Mouse (Mus musculus): ENCODE measurements at regions not wholly inside any gene's neighbourhood (a gene's known extent, or its start where the extent isn't known, plus 50 kb on each side); places are given as distances from the start of the nearest gene placed in this dataset.

- H3K9ac ChIP-seq = no peak overlapping the region
- H3K9me3 ChIP-seq = 0 out of 2 replicates have a peak, but pooled peaks cover 1% of the 10 kb centered on the region
- H3K36me3 ChIP-seq (replicated peaks) = no peaks in the 10 kb centered on the region
- 81% methylated on average over 8 of the region's 8 CpGs for whole genome bisulfite sequencing
- no peak overlapping the region for H3K4me2 ChIP-seq
- no peak overlapping the region for H3K27ac ChIP-seq
- H3K4me1 ChIP-seq = no peaks in the 10 kb centered on the region
- ATAC-seq (ENCODE audit: low FRiP score) = no peak
- H3K4me3 ChIP-seq (replicated peaks) = no peak overlapping the region
- H3K27me3 ChIP-seq = no peaks in the 10 kb centered on the region
These were observed 241.7 kb upstream of the Akirin2 start for GRCm38 (mm10) chr4:34308921-34309563.

- Histone ChIP-seq H3K27me3 (no peaks in the 10 kb centered on the region), H3K4me2 (no peak overlapping the region), H3K36me3 (replicated peaks) (no peaks in the 10 kb centered on the region), H3K9ac (no peak overlapping the region), H3K4me3 (replicated peaks) (no peak overlapping the region), H3K9me3 (0 out of 2 replicates have a peak, but pooled peaks cover 4% of the 10 kb centered on the region), H3K27ac (no peak overlapping the region), H3K4me1 (no peaks in the 10 kb centered on the region)
- no peak for ATAC-seq (ENCODE audit: low FRiP score)
- 63% methylated on average over 5 of the region's 5 CpGs for WGBS
These were observed 240.6 kb upstream of the Akirin2 start for GRCm38 (mm10) chr4:34310061-34310642.

- H3K4me1 ChIP-seq = no peaks in the 10 kb centered on the region
- no peaks in the 10 kb centered on the region for H3K27me3 ChIP-seq
- H3K36me3 ChIP-seq (replicated peaks) = no peaks in the 10 kb centered on the region
- no peak overlapping the region for H3K27ac ChIP-seq
- no peak overlapping the region for H3K9ac ChIP-seq
- ATAC-seq (ENCODE audit: low FRiP score) = no peak
- WGBS = 83% methylated on average over 5 of the region's 5 CpGs
- H3K4me2 ChIP-seq = no peak overlapping the region
- H3K9me3 ChIP-seq = 0 out of 2 replicates have a peak, but pooled peaks cover 4% of the 10 kb centered on the region
- H3K4me3 ChIP-seq (replicated peaks) = no peak overlapping the region
These were observed 234.9 kb upstream of the Akirin2 start for GRCm38 (mm10) chr4:34315848-34316247.

- ATAC-seq (ENCODE audit: low FRiP score) = no peak
- no peak overlapping the region for H3K9ac ChIP-seq
- no peak overlapping the region for H3K27ac ChIP-seq
- peaks cover 1% of the 10 kb centered on the region; the same call in 1 of the 2 replicates for H3K4me1 ChIP-seq
- H3K36me3 ChIP-seq (replicated peaks) = no peaks in the 10 kb centered on the region
- no peak overlapping the region for H3K4me2 ChIP-seq
- no peaks in the 10 kb centered on the region for H3K9me3 ChIP-seq
- 75% methylated on average over 3 of the region's 3 CpGs for WGBS
- no peak overlapping the region for H3K4me3 ChIP-seq (replicated peaks)
- no peaks in the 10 kb centered on the region for H3K27me3 ChIP-seq
These were observed 227.9 kb upstream of the Akirin2 start for GRCm38 (mm10) chr4:34322841-34323240.

- H3K27ac ChIP-seq = no peak overlapping the region
- no peak overlapping the region for H3K9ac ChIP-seq
- no peaks in the 10 kb centered on the region for H3K9me3 ChIP-seq
- 64% methylated on average over 19 of the region's 19 CpGs for WGBS
- no peak for ATAC-seq (ENCODE audit: low FRiP score)
- H3K4me2 ChIP-seq = no peak overlapping the region
- no peaks in the 10 kb centered on the region for H3K27me3 ChIP-seq
- H3K4me1 ChIP-seq = peaks cover 9% of the 10 kb centered on the region; the same call in 1 of the 2 replicates
- H3K4me3 ChIP-seq (replicated peaks) = no peak overlapping the region
- H3K36me3 ChIP-seq (replicated peaks) = no peaks in the 10 kb centered on the region
These were observed 222.5 kb upstream of the Akirin2 start for GRCm38 (mm10) chr4:34328151-34328785.

GRCm38 (mm10) chr4:34336971-34337797 lies 213.6 kb upstream of the Akirin2 start:
- H3K4me2 ChIP-seq = no peak overlapping the region
- H3K9me3 ChIP-seq = no peaks in the 10 kb centered on the region
- no peak overlapping the region; the same call in 1 of the 2 replicates for H3K27ac ChIP-seq
- H3K9ac ChIP-seq = no peak overlapping the region
- no peaks in the 10 kb centered on the region for H3K27me3 ChIP-seq
- no peak overlapping the region for H3K4me3 ChIP-seq (replicated peaks)
- H3K4me1 ChIP-seq = 0 out of 2 replicates have a peak, but pooled peaks cover 5% of the 10 kb centered on the region
- 59% methylated on average over 14 of the region's 14 CpGs for WGBS
- no peaks in the 10 kb centered on the region for H3K36me3 ChIP-seq (replicated peaks)
- peak; percentile 44; the same call in 1 of the 2 replicates for ATAC-seq (ENCODE audit: low FRiP score)

- 90% methylated on average over 13 of the region's 13 CpGs for WGBS
- 0 out of 2 replicates have a peak, but pooled peaks cover 5% of the 10 kb centered on the region for H3K4me1 ChIP-seq
- H3K4me2 ChIP-seq = no peak overlapping the region
- H3K9ac ChIP-seq = no peak overlapping the region
- no peak for ATAC-seq (ENCODE audit: low FRiP score)
- no peaks in the 10 kb centered on the region for H3K27me3 ChIP-seq
- no peak overlapping the region for H3K27ac ChIP-seq
- no peaks in the 10 kb centered on the region for H3K9me3 ChIP-seq
- H3K4me3 ChIP-seq (replicated peaks) = no peak overlapping the region
- no peaks in the 10 kb centered on the region for H3K36me3 ChIP-seq (replicated peaks)
These were observed 212.9 kb upstream of the Akirin2 start for GRCm38 (mm10) chr4:34337852-34338251.

- Histone ChIP-seq H3K4me2 (no peak overlapping the region), H3K9ac (no peak overlapping the region), H3K27me3 (no peaks in the 10 kb centered on the region), H3K36me3 (replicated peaks) (no peaks in the 10 kb centered on the region), H3K4me3 (replicated peaks) (no peak overlapping the region), H3K4me1 (0 out of 2 replicates have a peak, but pooled peaks cover 5% of the 10 kb centered on the region), H3K27ac (no peak overlapping the region), H3K9me3 (no peaks in the 10 kb centered on the region)
- WGBS = 88% methylated on average over 8 of the region's 8 CpGs
- no peak for ATAC-seq (ENCODE audit: low FRiP score)
These were observed 210.7 kb upstream of the Akirin2 start for GRCm38 (mm10) chr4:34340057-34340456.

- Histone ChIP-seq H3K27me3 (no peaks in the 10 kb centered on the region), H3K4me2 (no peak overlapping the region), H3K36me3 (replicated peaks) (no peaks in the 10 kb centered on the region), H3K27ac (no peak overlapping the region), H3K9me3 (no peaks in the 10 kb centered on the region), H3K9ac (no peak overlapping the region), H3K4me3 (replicated peaks) (no peak overlapping the region), H3K4me1 (no peaks in the 10 kb centered on the region)
- 71% methylated on average over 8 of the region's 8 CpGs for WGBS
- no peak for ATAC-seq (ENCODE audit: low FRiP score)
These were observed 179.3 kb upstream of the Akirin2 start for GRCm38 (mm10) chr4:34371281-34372032.

GRCm38 (mm10) chr4:34386338-34386967 lies 164.3 kb upstream of the Akirin2 start:
- H3K4me1 ChIP-seq = no peaks in the 10 kb centered on the region
- no peaks in the 10 kb centered on the region for H3K27me3 ChIP-seq
- no peak overlapping the region for H3K4me2 ChIP-seq
- no peak for ATAC-seq (ENCODE audit: low FRiP score)
- no peak overlapping the region for H3K9ac ChIP-seq
- WGBS = 63% methylated on average over 5 of the region's 5 CpGs
- no peaks in the 10 kb centered on the region for H3K9me3 ChIP-seq
- H3K27ac ChIP-seq = no peak overlapping the region
- no peak overlapping the region for H3K4me3 ChIP-seq (replicated peaks)
- H3K36me3 ChIP-seq (replicated peaks) = no peaks in the 10 kb centered on the region

GRCm38 (mm10) chr4:34391499-34391898 lies 159.2 kb upstream of the Akirin2 start:
- no peaks in the 10 kb centered on the region for H3K9me3 ChIP-seq
- H3K27ac ChIP-seq = no peak overlapping the region
- no peaks in the 10 kb centered on the region for H3K27me3 ChIP-seq
- 92% methylated on average over 5 of the region's 5 CpGs for whole genome bisulfite sequencing
- no peak overlapping the region for H3K4me2 ChIP-seq
- no peak overlapping the region for H3K4me3 ChIP-seq (replicated peaks)
- H3K9ac ChIP-seq = no peak overlapping the region
- no peaks in the 10 kb centered on the region for H3K36me3 ChIP-seq (replicated peaks)
- ATAC-seq (ENCODE audit: low FRiP score) = no peak
- H3K4me1 ChIP-seq = no peaks in the 10 kb centered on the region
